ENCODE assay signal across 11 mouse cellular contexts in the genomic region with DNA sequence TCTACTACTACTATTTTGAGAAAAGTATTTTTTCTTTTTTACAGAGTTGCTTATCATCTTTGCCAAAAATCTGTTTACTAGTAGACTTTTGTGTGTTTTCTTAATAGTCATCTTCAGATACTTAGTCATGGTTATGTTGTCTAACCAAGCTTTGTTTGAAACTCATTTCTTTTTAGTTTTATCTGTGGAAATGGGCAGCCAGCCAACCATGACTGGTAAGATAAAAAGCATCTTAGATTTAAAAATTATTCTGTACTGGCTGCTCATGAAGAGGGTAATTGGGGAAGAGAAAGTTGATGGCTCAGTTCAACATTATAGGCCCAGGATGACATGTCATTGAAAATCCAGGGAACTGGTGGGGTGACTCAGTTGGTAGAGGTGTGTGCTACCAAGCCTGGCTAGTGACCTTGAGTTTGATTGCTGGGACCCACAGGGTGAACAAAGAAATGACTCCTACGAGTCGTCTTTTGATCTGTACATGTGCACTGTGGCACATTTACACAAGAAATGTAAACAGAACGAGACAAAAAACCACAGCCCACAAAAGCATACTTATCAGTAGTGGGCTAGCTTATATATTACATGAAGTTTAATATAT. TPM values are rescaled to one million over a fixed set of nuclear protein-coding genes. Genes with fewer than 3 reads are reported as not detected.
DNase-seq lines count a peak whose midpoint lies in the region; ATAC-seq and TF ChIP-seq lines count a peak whose summit lies in the region.
"Had no signal": no experiment of that assay in that cellular context is flagged by ENCODE, and none has a peak within 500 bp of the region (broad histone marks: within the 10 kb centered on the region; RNA-seq: fewer than 3 reads in every experiment).

No protein-coding gene starts in this region.

- DNase-seq in heart, postnatal 10 days, result no peak
- peak; percentile 26 for DNase-seq in brain, adult 2 months (ENCODE audit: low read depth, low spot score)
- no peak for DNase-seq in embryo, embryonic 10 days (ENCODE audit: low spot score)
- DNase-seq in layer of hippocampus, postnatal 10 days (ENCODE audit: low spot score in 2 of 2), result no peak
- DNase-seq: lung, adult 2 months had no signal

- no peak overlapping the region for H3K4me3 ChIP-seq in heart, embryonic 13.5 days
- H3K4me3 ChIP-seq in myocyte, result no peak overlapping the region
- H3K4me3 ChIP-seq: embryonic facial prominence, embryonic 15.5 days; layer of hippocampus, adult 2 months had no signal

- 47% methylated on average over 3 of the region's 3 CpGs for WGBS in heart, embryonic 13.5 days

- no peaks in the 10 kb centered on the region for H3K9me3 ChIP-seq in heart, embryonic 13.5 days
- H3K9me3 ChIP-seq: embryonic facial prominence, embryonic 15.5 days had no signal

- H3K36me3 ChIP-seq in heart, embryonic 13.5 days, result no peaks in the 10 kb centered on the region
- no peaks in the 10 kb centered on the region for H3K36me3 ChIP-seq in myocyte (ENCODE audit: control insufficient read depth, insufficient read depth)
- H3K36me3 ChIP-seq: embryonic facial prominence, embryonic 15.5 days had no signal

- TF ChIP-seq POLR2A in myocyte (IDR thresholded peaks at IDR 0.05; ENCODE audit: insufficient read length, low read depth), result no peak

- peaks cover 100% of the 10 kb centered on the region for H3K79me2 ChIP-seq in myocyte (ENCODE audit: control insufficient read depth, insufficient read depth)

- ATAC-seq in heart, embryonic 13.5 days (ENCODE audit: extremely low read depth, insufficient number of reproducible peaks, low FRiP score, low TSS enrichment), result no peak
- ATAC-seq in CD4-positive, CD25-positive, alpha-beta regulatory T cell, adult 4 months, result peak; percentile 53
- ATAC-seq: hindbrain, embryonic 16.5 days had no signal

- H3K4me2 ChIP-seq in heart, embryonic 13.5 days, result peak overlapping the region; percentile 22
- peak overlapping the region; percentile 48 for H3K4me2 ChIP-seq in myocyte (ENCODE audit: low read depth)
- H3K4me2 ChIP-seq: embryonic facial prominence, embryonic 15.5 days had no signal

- H3K9ac ChIP-seq in heart, embryonic 13.5 days, result no peak overlapping the region
- H3K9ac ChIP-seq: embryonic facial prominence, embryonic 15.5 days had no signal

- peak overlapping the region; percentile 60 for H3K27ac ChIP-seq in heart, embryonic 13.5 days (replicated peaks)
- H3K27ac ChIP-seq: embryonic facial prominence, embryonic 15.5 days; layer of hippocampus, adult 2 months had no signal

- H3ac ChIP-seq in myocyte (ENCODE audit: control insufficient read depth, insufficient read length), result no peak overlapping the region

- intact Hi-C loops in heart, postnatal 10 days (cut with DNase I), result no loop called here

- no peaks in the 10 kb centered on the region for H3K27me3 ChIP-seq in heart, embryonic 13.5 days (replicated peaks)
- H3K27me3 ChIP-seq in myocyte (ENCODE audit: control insufficient read depth, insufficient read depth, insufficient read length), result no peaks in the 10 kb centered on the region
- H3K27me3 ChIP-seq: embryonic facial prominence, embryonic 15.5 days had no signal

- peaks cover 50% of the 10 kb centered on the region for H3K4me1 ChIP-seq in heart, embryonic 13.5 days

TF ChIP-seq in myocyte, 11 proteins besides CTCF, POLR2A, EP300 and RAD21:
- TF ChIP-seq USF1 (IDR thresholded peaks at IDR 0.05; ENCODE audit: low read depth) (no peak), CEBPB (IDR thresholded peaks at IDR 0.05; ENCODE audit: insufficient read depth, poor library complexity, severe bottlenecking) (no peak), E2F4 (IDR thresholded peaks at IDR 0.05; ENCODE audit: insufficient read depth) (no peak), MAX (IDR thresholded peaks at IDR 0.05; ENCODE audit: low read depth) (no peak), TCF3 (IDR thresholded peaks at IDR 0.05; ENCODE audit: insufficient read length, low read depth) (no peak), MYOD1 (IDR thresholded peaks at IDR 0.05; ENCODE audit: control insufficient read depth in 1 of 3, insufficient read length in 2 of 3, low read depth in 2 of 3) (no peak), MYOG (IDR thresholded peaks at IDR 0.05; ENCODE audit: control insufficient read depth in 1 of 3, insufficient read depth in 1 of 3, insufficient read length in 2 of 3, low read depth in 2 of 3) (no peak), REST (IDR thresholded peaks at IDR 0.05; ENCODE audit: insufficient read depth, insufficient read length) (no peak), SRF (IDR thresholded peaks at IDR 0.05; ENCODE audit: control insufficient read depth, insufficient read length, low read depth) (no peak), POLR2AphosphoS2 (IDR thresholded peaks at IDR 0.05; ENCODE audit: insufficient read length, low read depth) (no peak), TCF12 (IDR thresholded peaks at IDR 0.05; ENCODE audit: insufficient read depth, poor library complexity, severe bottlenecking) (no peak)

RNA-seq across cellular contexts. Expression of gene Rock2, which starts 6.0 kb away (rescaled TPM):
- polyA plus RNA-seq in heart, embryonic 13.5 days (2015; fragmentation: Nextera tagmentation; extraction: Ambion mirVana), result 15.6 and 16.1 TPM in 2 replicates
- total RNA-seq in heart, postnatal 10 days (2021), result 10 to 100 TPM; 90.0 to 93.5 TPM
- polyA plus RNA-seq in CD4-positive, CD25-positive, alpha-beta regulatory T cell, adult 4 months (2017; shearing (Covaris generic)), result 10 to 100 TPM; 14.1 to 18.1 TPM
- polyA plus RNA-seq in myocyte (2012; fragmentation: generic; extraction: Trizol), result 14.4 TPM
- 10 to 100 TPM; 79.1 to 79.4 TPM for total RNA-seq in layer of hippocampus, postnatal 10 days (2021)
